Mouse (Mus musculus): ENCODE data around the gene Tgm3. TPM values are rescaled to one million over a fixed set of nuclear protein-coding genes. Genes with fewer than 3 reads are reported as not detected.

Gene Tgm3
- polyA plus RNA-seq, 1 experiment = not detected

DNA sequence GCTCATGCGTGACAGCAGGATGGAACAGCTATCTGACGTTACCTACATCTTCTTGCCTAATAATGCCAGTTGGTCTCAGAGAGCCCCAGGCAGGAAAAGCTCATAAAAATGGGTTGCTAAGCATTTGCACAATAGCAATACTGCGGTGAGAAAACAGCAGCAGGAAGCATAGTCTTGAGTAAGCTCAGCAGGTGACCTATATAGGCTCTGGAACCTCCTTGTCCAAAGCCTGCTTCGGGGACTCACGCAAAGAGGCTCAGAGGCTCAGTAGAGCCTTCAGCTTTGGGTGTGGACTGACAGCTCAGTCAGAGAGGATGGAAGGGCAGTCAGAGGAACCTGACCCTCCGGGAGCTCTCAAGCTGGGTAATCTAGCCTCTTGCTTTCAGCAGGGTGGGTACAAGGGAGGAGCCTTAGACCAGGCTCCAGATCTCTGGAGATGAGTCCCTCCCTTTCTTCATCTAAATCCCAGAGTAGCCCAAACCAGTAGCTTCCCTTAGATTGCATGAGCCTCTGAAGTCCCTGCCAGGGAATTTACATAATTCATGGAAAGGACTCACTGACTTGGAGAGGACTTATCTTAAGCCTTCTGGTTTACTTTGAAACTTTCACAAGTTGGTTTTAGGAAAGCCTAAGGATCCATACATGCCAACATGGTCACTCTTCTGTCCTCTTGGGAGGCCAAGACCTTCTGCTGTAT is 28.2 kb downstream of the Tgm3 start:
- TF ChIP-seq POLR2A (IDR thresholded peaks at IDR 0.05; ENCODE audit: borderline replicate concordance, control insufficient read depth, low read depth, low read length) (no peak), CTCF (IDR thresholded peaks at IDR 0.05; ENCODE audit: control insufficient read depth, insufficient read depth, low read length) (no peak)
- H3K4me1 ChIP-seq (ENCODE audit: control insufficient read depth, insufficient read depth, low read length) = peaks cover 2% of the 10 kb centered on the region
- WGBS = 21% methylated on average over 6 of the region's 6 CpGs
- peak overlapping the region; percentile 64 for H3K27ac ChIP-seq (ENCODE audit: control insufficient read depth, insufficient read depth, low read depth, low read length, poor library complexity)
- no peak overlapping the region for H3K4me3 ChIP-seq (replicated peaks; ENCODE audit: control insufficient read depth, low read depth, low read length)

- WGBS = 59% methylated on average over 4 of the region's 4 CpGs
- Histone ChIP-seq H3K4me3 (replicated peaks; ENCODE audit: control insufficient read depth, low read depth, low read length) (no peak overlapping the region), H3K4me1 (ENCODE audit: control insufficient read depth, insufficient read depth, low read length) (peaks cover 6% of the 10 kb centered on the region), H3K27ac (ENCODE audit: control insufficient read depth, insufficient read depth, low read depth, low read length, poor library complexity) (no peak overlapping the region)
- TF ChIP-seq CTCF (IDR thresholded peaks at IDR 0.05; ENCODE audit: control insufficient read depth, insufficient read depth, low read length) (no peak), POLR2A (IDR thresholded peaks at IDR 0.05; ENCODE audit: borderline replicate concordance, control insufficient read depth, low read depth, low read length) (no peak)
These were observed 31.7 kb downstream of the Tgm3 start for GRCm38 (mm10) chr2:130043835-130044234.

- peak; percentile 38 for TF ChIP-seq CTCF (IDR thresholded peaks at IDR 0.05; ENCODE audit: control insufficient read depth, insufficient read depth, low read length)
- no peak for TF ChIP-seq POLR2A (IDR thresholded peaks at IDR 0.05; ENCODE audit: borderline replicate concordance, control insufficient read depth, low read depth, low read length)
- Histone ChIP-seq H3K4me3 (replicated peaks; ENCODE audit: control insufficient read depth, low read depth, low read length) (no peak overlapping the region), H3K4me1 (ENCODE audit: control insufficient read depth, insufficient read depth, low read length) (peaks cover 4% of the 10 kb centered on the region), H3K27ac (ENCODE audit: control insufficient read depth, insufficient read depth, low read depth, low read length, poor library complexity) (no peak overlapping the region)
- 72% methylated on average over 13 of the region's 13 CpGs for WGBS
These were observed 35.8 kb downstream of the Tgm3 start for GRCm38 (mm10) chr2:130047923-130048440.

- Histone ChIP-seq H3K4me1 (ENCODE audit: control insufficient read depth, insufficient read depth, low read length) (peaks cover 4% of the 10 kb centered on the region; the same call in 1 of the 2 replicates), H3K27ac (ENCODE audit: control insufficient read depth, insufficient read depth, low read depth, low read length, poor library complexity) (no peak overlapping the region), H3K4me3 (replicated peaks; ENCODE audit: control insufficient read depth, low read depth, low read length) (no peak overlapping the region)
- 28% methylated on average over 6 of the region's 6 CpGs for WGBS
- TF ChIP-seq CTCF (IDR thresholded peaks at IDR 0.05; ENCODE audit: control insufficient read depth, insufficient read depth, low read length) (no peak), POLR2A (IDR thresholded peaks at IDR 0.05; ENCODE audit: borderline replicate concordance, control insufficient read depth, low read depth, low read length) (no peak)
These were observed 36.6 kb downstream of the Tgm3 start for GRCm38 (mm10) chr2:130048792-130049191.

DNA sequence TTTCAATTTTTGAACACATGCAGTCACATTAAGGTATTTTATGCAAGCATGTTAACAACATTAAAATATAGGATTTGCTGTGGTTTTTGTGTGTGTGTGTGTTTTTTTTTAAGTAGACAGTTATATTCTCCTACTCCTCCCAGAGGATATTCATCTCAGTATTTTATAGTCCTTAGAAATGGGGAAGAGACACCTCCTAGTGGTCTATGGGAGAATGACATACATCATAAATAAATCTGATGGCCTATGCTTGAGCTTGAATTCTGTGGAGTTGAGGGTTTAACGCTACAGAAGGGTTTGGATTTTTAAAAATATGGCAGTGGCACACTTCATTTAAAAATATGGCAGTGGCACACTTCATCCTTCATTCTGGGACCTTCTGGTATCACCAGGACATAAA is 46.0 kb downstream of the Tgm3 start:
- H3K27ac ChIP-seq (ENCODE audit: control insufficient read depth, insufficient read depth, low read depth, low read length, poor library complexity) = no peak overlapping the region
- no peaks in the 10 kb centered on the region for H3K4me1 ChIP-seq (ENCODE audit: control insufficient read depth, insufficient read depth, low read length)
- H3K4me3 ChIP-seq (replicated peaks; ENCODE audit: control insufficient read depth, low read depth, low read length) = no peak overlapping the region
- no peak for TF ChIP-seq CTCF (IDR thresholded peaks at IDR 0.05; ENCODE audit: control insufficient read depth, insufficient read depth, low read length)
- no peak for TF ChIP-seq POLR2A (IDR thresholded peaks at IDR 0.05; ENCODE audit: borderline replicate concordance, control insufficient read depth, low read depth, low read length)
- WGBS = 25% methylated on average over 1 of the region's 1 CpGs

- 25% methylated on average over 3 of the region's 3 CpGs for WGBS
- no peaks in the 10 kb centered on the region for H3K4me1 ChIP-seq (ENCODE audit: control insufficient read depth, insufficient read depth, low read length)
- TF ChIP-seq CTCF (IDR thresholded peaks at IDR 0.05; ENCODE audit: control insufficient read depth, insufficient read depth, low read length) = no peak
- no peak for TF ChIP-seq POLR2A (IDR thresholded peaks at IDR 0.05; ENCODE audit: borderline replicate concordance, control insufficient read depth, low read depth, low read length)
- H3K27ac ChIP-seq (ENCODE audit: control insufficient read depth, insufficient read depth, low read depth, low read length, poor library complexity) = no peak overlapping the region
- H3K4me3 ChIP-seq (replicated peaks; ENCODE audit: control insufficient read depth, low read depth, low read length) = no peak overlapping the region
These were observed 56.1 kb downstream of the Tgm3 start for GRCm38 (mm10) chr2:130068228-130068627.

DNA sequence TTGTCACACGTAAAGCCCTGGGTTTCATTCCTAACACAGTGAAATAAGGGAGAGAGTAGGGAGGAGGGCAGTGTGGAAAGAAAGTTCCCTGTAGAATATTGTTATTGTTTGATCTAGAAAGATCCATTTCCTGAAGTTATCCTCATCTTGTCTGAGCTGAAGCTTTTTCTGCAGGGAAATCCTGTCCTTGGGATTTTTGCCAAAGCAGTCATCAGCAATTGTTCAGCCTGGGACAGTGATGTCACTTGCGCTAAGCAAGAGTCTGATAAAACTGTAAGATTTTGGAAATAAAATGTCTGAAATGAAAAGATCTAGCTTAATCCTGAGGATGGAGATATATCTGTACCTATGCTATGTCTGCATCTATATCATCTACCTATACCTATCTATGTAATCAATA is 58.2 kb downstream of the Tgm3 start:
- WGBS = 80% methylated on average over 2 of the region's 2 CpGs
- H3K4me1 ChIP-seq (ENCODE audit: control insufficient read depth, insufficient read depth, low read length) = no peaks in the 10 kb centered on the region
- no peak overlapping the region for H3K4me3 ChIP-seq (replicated peaks; ENCODE audit: control insufficient read depth, low read depth, low read length)
- no peak overlapping the region for H3K27ac ChIP-seq (ENCODE audit: control insufficient read depth, insufficient read depth, low read depth, low read length, poor library complexity)
- TF ChIP-seq POLR2A (IDR thresholded peaks at IDR 0.05; ENCODE audit: borderline replicate concordance, control insufficient read depth, low read depth, low read length) = no peak
- no peak for TF ChIP-seq CTCF (IDR thresholded peaks at IDR 0.05; ENCODE audit: control insufficient read depth, insufficient read depth, low read length)

Other genes starting within 250 kb of the Tgm3 start
- gene Stk35, start 211.8 kb upstream of the Tgm3 start, polyA plus RNA-seq (2011; ENCODE audit: insufficient read depth, insufficient read length, low replicate concordance, missing spikeins) = 5.0 and 7.0 TPM in 2 replicates
- not detected in 2 replicates for gene Tgm6, start 100.1 kb downstream of the Tgm3 start, polyA plus RNA-seq (2011; ENCODE audit: insufficient read depth, insufficient read length, low replicate concordance, missing spikeins)
- gene Snrpb, start 167.1 kb downstream of the Tgm3 start, polyA plus RNA-seq (2011; ENCODE audit: insufficient read depth, insufficient read length, low replicate concordance, missing spikeins) = 103 and 113 TPM in 2 replicates
- not detected in 2 replicates for gene Tmc2, start 182.8 kb downstream of the Tgm3 start, polyA plus RNA-seq (2011; ENCODE audit: insufficient read depth, insufficient read length, low replicate concordance, missing spikeins)

All from bone marrow, adult 2 months (tissue).